Mouse (Mus musculus): ENCODE data around the gene Gm20518. TPM values are rescaled to one million over a fixed set of nuclear protein-coding genes. Genes with fewer than 3 reads are reported as not detected.

Gene Gm20518
- polyA plus RNA-seq (2015; fragmentation: Nextera tagmentation; extraction: Ambion mirVana), result 0.35 and 0.40 TPM in 2 replicates

DNA sequence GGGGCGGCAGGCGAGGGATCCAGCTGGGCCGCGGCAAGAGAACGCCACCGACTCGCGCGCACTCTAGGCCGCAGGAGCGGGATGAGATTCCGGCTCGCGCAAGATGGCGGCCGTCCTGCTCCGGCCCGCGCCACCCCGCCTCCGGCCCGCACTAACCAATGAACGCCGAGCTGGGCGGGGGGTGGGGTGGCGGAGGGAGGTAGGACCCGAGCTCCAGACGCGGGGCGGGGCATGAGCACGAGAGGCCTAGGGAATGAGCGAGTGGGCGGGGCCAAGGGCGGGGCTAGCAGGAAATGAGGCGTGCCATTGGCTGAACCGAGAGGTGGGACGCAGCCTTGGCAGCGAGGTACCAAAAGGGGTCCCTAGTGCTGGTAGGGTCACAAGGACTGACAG, at the start of gene Gm20518:
Gm20518 (minus strand) TSS at position 105 of the 393 bp plus-strand sequence.
- Histone ChIP-seq H3K9me3 (replicated peaks) (no peaks in the 10 kb centered on the region), H3K36me3 (no peaks in the 10 kb centered on the region), H3K4me1 (peaks cover 31% of the 10 kb centered on the region), H3K27ac (replicated peaks) (peak within 1 kb of the TSS; percentile 97), H3K4me2 (peak within 1 kb of the TSS; percentile 85), H3K4me3 (replicated peaks) (peak within 1 kb of the TSS; percentile 80), H3K27me3 (replicated peaks) (no peaks in the 10 kb centered on the region), H3K9ac (replicated peaks) (peak within 1 kb of the TSS; percentile 100)
- peak; percentile 96 for ATAC-seq (ENCODE audit: low FRiP score)
- under 1% methylated on average over 38 of the region's 38 CpGs for WGBS

DNA sequence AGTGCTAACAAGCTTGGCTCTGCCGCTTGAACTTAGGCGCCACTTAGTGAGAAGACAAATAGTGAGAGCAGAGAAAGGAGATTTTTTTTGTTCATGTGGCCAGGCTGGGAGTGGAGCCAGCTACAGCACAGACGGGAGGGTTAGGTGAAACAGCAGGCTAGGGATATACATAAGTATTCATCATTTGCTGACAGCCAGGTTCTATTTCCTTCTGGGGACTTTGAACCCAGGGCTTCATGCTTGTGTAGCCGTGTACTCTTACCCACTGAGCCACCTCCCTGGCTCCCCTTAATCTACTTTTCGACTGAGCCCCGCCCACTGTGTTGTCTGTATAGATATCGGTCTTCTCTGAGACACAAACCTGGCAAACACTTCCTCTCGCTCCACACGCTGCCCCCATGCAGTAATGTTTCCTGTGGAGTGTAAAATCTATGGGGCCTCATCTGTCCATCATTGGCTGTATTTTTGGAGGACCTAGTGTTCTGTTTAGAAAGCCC, 47.8 kb upstream of the Gm20518 start:
- WGBS, result 58% methylated on average over 9 of the region's 9 CpGs
- no peak overlapping the region for H3K4me2 ChIP-seq
- no peaks in the 10 kb centered on the region for H3K9me3 ChIP-seq (replicated peaks)
- H3K36me3 ChIP-seq, result no peaks in the 10 kb centered on the region
- ATAC-seq (ENCODE audit: low FRiP score), result no peak
- H3K27me3 ChIP-seq (replicated peaks), result 0 out of 2 replicates have a peak, but pooled peaks cover 5% of the 10 kb centered on the region
- 0 out of 2 replicates have a peak, but pooled peaks cover 10% of the 10 kb centered on the region for H3K4me1 ChIP-seq
- H3K9ac ChIP-seq (replicated peaks), result 0 out of 2 replicates have a peak overlapping the region, but pooled peaks have one; percentile 2
- no peak overlapping the region for H3K4me3 ChIP-seq (replicated peaks)
- no peak overlapping the region for H3K27ac ChIP-seq (replicated peaks)

- Histone ChIP-seq H3K4me1 (0 out of 2 replicates have a peak, but pooled peaks cover 10% of the 10 kb centered on the region), H3K4me2 (no peak overlapping the region), H3K27me3 (replicated peaks) (0 out of 2 replicates have a peak, but pooled peaks cover 5% of the 10 kb centered on the region), H3K27ac (replicated peaks) (no peak overlapping the region), H3K9ac (replicated peaks) (0 out of 2 replicates have a peak overlapping the region, but pooled peaks have one; percentile 2), H3K4me3 (replicated peaks) (no peak overlapping the region), H3K36me3 (no peaks in the 10 kb centered on the region), H3K9me3 (replicated peaks) (no peaks in the 10 kb centered on the region)
- 9% methylated on average over 7 of the region's 7 CpGs for WGBS
- ATAC-seq (ENCODE audit: low FRiP score), result peak; percentile 57; the same call in 1 of the 2 replicates
These were observed 47.4 kb upstream of the Gm20518 start for GRCm38 (mm10) chr16:17938821-17939220.

DNA sequence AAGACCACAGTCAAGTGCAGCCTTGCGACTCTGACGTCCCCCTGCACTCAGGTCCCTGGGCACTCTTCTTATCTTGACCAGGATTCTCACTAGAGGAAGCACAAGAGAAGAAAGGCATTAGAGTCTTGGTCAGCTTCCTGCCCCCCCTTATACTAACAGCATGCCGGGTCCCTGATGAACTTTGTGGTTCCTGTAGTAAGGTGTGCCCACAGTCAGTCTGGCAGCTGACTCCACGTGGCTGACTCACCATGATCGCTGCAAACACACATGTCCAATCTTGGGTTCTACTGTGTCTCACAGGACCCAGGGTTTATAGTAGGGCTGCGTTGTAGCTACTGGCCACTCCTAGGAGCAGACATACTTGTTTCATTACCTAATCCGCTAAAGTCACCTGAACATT, 46.7 kb upstream of the Gm20518 start:
- 86% methylated on average over 7 of the region's 7 CpGs for WGBS
- no peaks in the 10 kb centered on the region for H3K9me3 ChIP-seq (replicated peaks)
- H3K27ac ChIP-seq (replicated peaks), result no peak overlapping the region
- ATAC-seq (ENCODE audit: low FRiP score), result no peak
- no peak overlapping the region for H3K4me3 ChIP-seq (replicated peaks)
- 0 out of 2 replicates have a peak, but pooled peaks cover 5% of the 10 kb centered on the region for H3K27me3 ChIP-seq (replicated peaks)
- no peaks in the 10 kb centered on the region for H3K36me3 ChIP-seq
- no peak overlapping the region for H3K9ac ChIP-seq (replicated peaks)
- no peak overlapping the region for H3K4me2 ChIP-seq
- H3K4me1 ChIP-seq, result 0 out of 2 replicates have a peak, but pooled peaks cover 10% of the 10 kb centered on the region

DNA sequence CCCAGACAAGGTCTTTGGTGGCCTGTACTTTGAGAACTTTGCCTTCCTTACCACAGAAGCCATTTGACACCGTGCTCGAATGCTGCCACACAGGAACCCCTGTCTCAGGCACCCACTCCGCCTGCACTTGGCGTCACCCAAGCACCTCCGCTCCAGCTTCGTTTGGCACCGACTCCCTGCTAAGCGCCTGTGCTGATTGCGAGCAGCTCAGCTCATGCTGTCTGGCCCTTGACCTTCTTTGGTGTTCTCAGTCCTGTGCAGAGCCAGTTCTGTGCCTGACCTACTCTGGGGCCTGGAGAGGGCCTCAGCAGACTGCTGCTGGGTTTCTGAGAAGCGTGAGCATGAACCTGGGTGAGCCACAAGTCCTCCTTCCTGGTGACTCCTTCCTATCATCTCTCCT, 45.3 kb upstream of the Gm20518 start:
- no peak overlapping the region for H3K9ac ChIP-seq (replicated peaks)
- no peak for ATAC-seq (ENCODE audit: low FRiP score)
- H3K4me2 ChIP-seq, result no peak overlapping the region
- H3K36me3 ChIP-seq, result no peaks in the 10 kb centered on the region
- H3K4me3 ChIP-seq (replicated peaks), result no peak overlapping the region
- H3K27me3 ChIP-seq (replicated peaks), result 0 out of 2 replicates have a peak, but pooled peaks cover 5% of the 10 kb centered on the region
- no peak overlapping the region for H3K27ac ChIP-seq (replicated peaks)
- H3K4me1 ChIP-seq, result 0 out of 2 replicates have a peak, but pooled peaks cover 10% of the 10 kb centered on the region
- 87% methylated on average over 10 of the region's 10 CpGs for WGBS
- H3K9me3 ChIP-seq (replicated peaks), result no peaks in the 10 kb centered on the region

GRCm38 (mm10) chr16:17934445-17934910, 43.0 kb upstream of the Gm20518 start:
- 70% methylated on average over 3 of the region's 3 CpGs for WGBS
- Histone ChIP-seq H3K4me2 (no peak overlapping the region), H3K36me3 (no peaks in the 10 kb centered on the region), H3K9ac (replicated peaks) (no peak overlapping the region), H3K4me1 (0 out of 2 replicates have a peak, but pooled peaks cover 9% of the 10 kb centered on the region), H3K27me3 (replicated peaks) (0 out of 2 replicates have a peak, but pooled peaks cover 5% of the 10 kb centered on the region), H3K27ac (replicated peaks) (no peak overlapping the region), H3K9me3 (replicated peaks) (no peaks in the 10 kb centered on the region), H3K4me3 (replicated peaks) (no peak overlapping the region)
- ATAC-seq (ENCODE audit: low FRiP score), result no peak

GRCm38 (mm10) chr16:17933594-17934444, 42.3 kb upstream of the Gm20518 start:
- H3K36me3 ChIP-seq, result no peaks in the 10 kb centered on the region
- H3K9ac ChIP-seq (replicated peaks), result no peak overlapping the region
- no peaks in the 10 kb centered on the region for H3K9me3 ChIP-seq (replicated peaks)
- H3K4me2 ChIP-seq, result no peak overlapping the region
- WGBS, result 78% methylated on average over 9 of the region's 9 CpGs
- H3K27ac ChIP-seq (replicated peaks), result no peak overlapping the region
- H3K4me3 ChIP-seq (replicated peaks), result no peak overlapping the region
- H3K27me3 ChIP-seq (replicated peaks), result 0 out of 2 replicates have a peak, but pooled peaks cover 5% of the 10 kb centered on the region
- ATAC-seq (ENCODE audit: low FRiP score), result no peak
- H3K4me1 ChIP-seq, result peaks cover 6% of the 10 kb centered on the region; the same call in 1 of the 2 replicates

GRCm38 (mm10) chr16:17931906-17932460, 40.5 kb upstream of the Gm20518 start:
- ATAC-seq (ENCODE audit: low FRiP score), result no peak
- 78% methylated on average over 5 of the region's 5 CpGs for WGBS

GRCm38 (mm10) chr16:17929631-17930030, 38.2 kb upstream of the Gm20518 start:
- peaks cover 16% of the 10 kb centered on the region for H3K36me3 ChIP-seq
- H3K4me2 ChIP-seq, result no peak overlapping the region
- H3K27ac ChIP-seq (replicated peaks), result no peak overlapping the region
- H3K4me3 ChIP-seq (replicated peaks), result no peak overlapping the region
- no peaks in the 10 kb centered on the region for H3K27me3 ChIP-seq (replicated peaks)
- H3K9me3 ChIP-seq (replicated peaks), result no peaks in the 10 kb centered on the region
- 36% methylated on average over 2 of the region's 2 CpGs for WGBS
- H3K9ac ChIP-seq (replicated peaks), result no peak overlapping the region
- H3K4me1 ChIP-seq, result peaks cover 34% of the 10 kb centered on the region
- ATAC-seq (ENCODE audit: low FRiP score), result no peak

More at GRCm38 (mm10) chr16:17931906-17932460, 40.5 kb upstream of the Gm20518 start:
- Histone ChIP-seq H3K4me2 (no peak overlapping the region), H3K4me3 (replicated peaks) (no peak overlapping the region), H3K4me1 (peaks cover 14% of the 10 kb centered on the region), H3K27me3 (replicated peaks) (no peaks in the 10 kb centered on the region), H3K27ac (replicated peaks) (no peak overlapping the region), H3K9me3 (replicated peaks) (no peaks in the 10 kb centered on the region), H3K9ac (replicated peaks) (no peak overlapping the region), H3K36me3 (no peaks in the 10 kb centered on the region)

- H3K9ac ChIP-seq (replicated peaks), result no peak overlapping the region
- no peaks in the 10 kb centered on the region for H3K9me3 ChIP-seq (replicated peaks)
- H3K36me3 ChIP-seq, result peaks cover 19% of the 10 kb centered on the region
- 12% methylated on average over 2 of the region's 2 CpGs for WGBS
- ATAC-seq (ENCODE audit: low FRiP score), result no peak
- H3K27me3 ChIP-seq (replicated peaks), result no peaks in the 10 kb centered on the region
- H3K27ac ChIP-seq (replicated peaks), result peak overlapping the region; percentile 89
- H3K4me2 ChIP-seq, result peak overlapping the region; percentile 98
- H3K4me3 ChIP-seq (replicated peaks), result no peak overlapping the region
- peaks cover 36% of the 10 kb centered on the region for H3K4me1 ChIP-seq
These were observed 37.7 kb upstream of the Gm20518 start for GRCm38 (mm10) chr16:17929211-17929610.

DNA sequence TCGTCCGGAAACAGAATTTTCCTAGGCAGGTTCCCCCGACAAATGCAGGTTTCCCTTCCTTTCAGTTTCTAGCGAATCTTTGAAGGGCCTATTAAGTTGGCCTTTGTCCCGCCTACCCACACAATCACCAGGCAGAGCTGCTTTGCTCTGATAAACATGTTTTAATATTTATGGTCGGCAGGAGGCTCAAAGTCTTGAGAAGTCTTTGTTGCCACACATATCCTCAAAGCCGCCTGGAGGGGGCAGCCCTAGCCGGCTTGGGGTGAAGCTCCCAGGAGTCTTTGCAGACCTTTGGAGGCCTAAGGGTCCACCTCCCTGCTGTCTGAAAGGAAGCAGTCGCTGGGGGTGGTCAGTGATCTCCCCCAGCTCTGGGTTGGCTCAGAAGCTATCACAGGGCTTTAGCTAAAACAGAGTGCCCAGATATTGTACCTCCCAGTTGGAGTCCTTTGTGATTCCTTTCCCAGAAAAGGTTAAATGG, 37.2 kb upstream of the Gm20518 start:
- Histone ChIP-seq H3K9me3 (replicated peaks) (no peaks in the 10 kb centered on the region), H3K9ac (replicated peaks) (peak overlapping the region; percentile 85), H3K4me1 (peaks cover 36% of the 10 kb centered on the region), H3K4me2 (peak overlapping the region; percentile 98), H3K4me3 (replicated peaks) (peak overlapping the region; percentile 89), H3K27ac (replicated peaks) (peak overlapping the region; percentile 89), H3K36me3 (peaks cover 19% of the 10 kb centered on the region), H3K27me3 (replicated peaks) (no peaks in the 10 kb centered on the region)
- WGBS, result under 1% methylated on average over 9 of the region's 9 CpGs
- ATAC-seq (ENCODE audit: low FRiP score), result peak; percentile 46
